Mouse (Mus musculus) liver, adult (tissue): ENCODE measurements at regions not wholly inside any gene's neighbourhood (a gene's known extent, or its start where the extent isn't known, plus 50 kb on each side); places are given as distances from the start of the nearest gene placed in this dataset.

Experiments
- GATA4 ChIP-seq: IDR thresholded peaks from 2 replicates; pipeline ENCODE4 v1.6.1; 2014; ENCODE audit warnings: mild to moderate bottlenecking, low read length; ENCODE audit not compliant: insufficient replicate concordance

DNA sequence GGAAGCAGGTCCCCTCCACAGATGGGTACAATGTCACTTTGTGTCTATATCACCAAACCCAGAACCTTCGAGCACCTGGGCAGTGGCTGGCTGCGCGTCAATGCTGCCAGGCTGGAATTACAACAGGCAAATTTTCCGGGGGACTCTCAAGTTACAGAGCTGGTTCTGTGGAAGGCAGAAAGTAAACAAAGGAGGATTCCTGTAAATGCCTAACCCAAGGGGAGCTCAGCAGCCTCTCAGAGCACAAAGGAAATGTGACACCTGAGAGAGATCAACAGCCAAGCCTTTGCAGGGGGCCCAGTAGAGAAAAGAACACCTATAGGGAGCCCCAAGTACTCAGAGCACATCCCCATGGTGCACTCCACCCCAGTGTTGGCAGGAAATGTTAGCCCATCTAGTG, 70.7 kb downstream of the Setd4 start:
- no peak for TF ChIP-seq GATA4

DNA sequence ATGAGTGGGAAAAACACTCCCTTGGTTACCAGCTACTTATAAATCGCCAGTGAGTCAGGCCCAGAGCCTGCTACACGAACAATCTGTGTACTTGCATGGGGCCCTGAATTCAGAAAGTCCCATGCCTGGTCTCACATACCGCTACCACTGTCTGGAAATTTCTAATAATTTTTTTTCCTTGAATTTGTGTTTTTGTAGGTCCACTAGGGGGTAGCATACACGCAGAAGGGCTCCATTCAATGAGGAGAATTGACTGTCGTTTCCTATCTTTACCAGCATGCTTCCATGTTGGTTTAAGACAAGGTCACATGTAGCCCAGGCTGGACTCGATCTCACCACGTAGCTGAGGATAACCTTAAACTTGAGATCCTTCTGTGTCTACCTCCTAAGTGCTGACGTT, 71.9 kb downstream of the Setd4 start:
- no peak for TF ChIP-seq GATA4

DNA sequence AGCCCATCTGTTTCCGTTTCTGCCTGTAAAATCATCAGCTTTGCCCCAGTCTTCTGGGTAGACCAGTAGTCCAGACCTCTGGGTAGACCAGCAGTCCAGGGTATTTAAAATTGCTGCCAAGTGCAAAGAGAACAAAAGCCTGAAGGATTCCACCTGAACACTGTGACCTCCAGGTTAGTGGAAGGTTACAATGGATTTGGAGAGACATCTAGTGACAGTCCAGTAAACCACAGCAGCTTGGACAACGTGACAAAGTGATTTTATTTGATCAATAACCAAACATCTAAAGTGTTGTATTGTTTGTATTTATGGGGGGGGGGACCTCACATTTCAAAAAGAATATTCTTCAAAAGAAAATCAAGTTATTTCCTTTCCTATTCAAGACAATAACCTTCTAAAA, 81.4 kb downstream of the Setd4 start:
- no peak for TF ChIP-seq GATA4

DNA sequence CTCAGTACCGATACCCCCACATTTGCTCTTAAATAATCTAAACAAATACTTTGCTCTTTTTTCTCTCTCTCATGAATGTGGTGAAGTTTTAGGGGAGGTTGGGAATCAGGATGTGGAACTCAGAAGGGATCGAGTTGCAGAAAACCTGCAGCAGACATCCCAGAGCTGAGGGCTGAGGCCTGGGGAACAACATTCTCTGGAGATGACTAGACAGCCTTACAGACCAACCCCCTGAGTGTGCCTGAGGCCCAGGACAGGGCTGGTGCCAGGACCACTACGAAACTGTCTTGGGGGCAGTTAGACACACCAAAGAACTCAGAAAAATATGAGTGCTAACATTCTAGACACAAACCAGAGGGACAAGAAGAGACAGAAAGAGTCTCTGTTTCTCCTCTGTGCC, 83.4 kb downstream of the Setd4 start:
- TF ChIP-seq GATA4, result no peak

DNA sequence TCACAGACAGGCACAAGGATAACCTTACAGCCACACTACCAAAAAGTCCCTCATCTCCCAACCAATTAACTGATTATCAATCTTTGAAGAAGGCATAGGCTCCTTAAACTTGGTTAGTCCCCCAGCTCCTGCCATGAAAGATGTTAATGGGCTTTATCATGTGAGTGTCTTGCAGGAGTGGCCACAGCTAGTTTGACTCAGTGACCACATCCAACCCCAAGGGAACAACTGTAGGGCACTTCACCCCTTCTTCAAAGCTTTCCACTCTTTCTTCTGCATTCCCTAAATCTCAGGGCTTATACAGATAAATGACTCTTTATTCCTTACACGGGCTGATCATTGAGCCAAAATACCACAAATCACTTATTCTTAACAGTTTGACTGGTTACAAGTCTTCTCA, 85.2 kb downstream of the Setd4 start:
- no peak for TF ChIP-seq GATA4

DNA sequence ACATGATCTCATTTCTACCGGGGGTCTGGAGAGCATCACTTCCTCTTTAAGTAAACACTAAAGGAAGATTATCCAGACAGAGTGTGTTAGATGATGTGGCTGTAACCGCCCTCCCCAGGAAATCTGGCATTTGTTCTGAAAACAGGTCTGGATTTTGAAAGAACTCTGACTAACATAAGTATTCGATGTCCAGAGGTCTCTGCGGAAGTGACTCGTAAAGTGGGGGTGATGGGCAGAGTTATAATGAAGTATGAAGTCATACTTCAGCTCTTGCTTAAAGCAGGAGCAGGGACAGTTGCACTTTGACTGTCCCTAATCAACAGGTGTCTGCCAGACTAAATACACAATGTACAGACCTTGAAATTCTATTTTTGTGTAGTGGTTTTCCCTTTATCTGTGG, 87.1 kb downstream of the Setd4 start:
- TF ChIP-seq GATA4, result no peak

DNA sequence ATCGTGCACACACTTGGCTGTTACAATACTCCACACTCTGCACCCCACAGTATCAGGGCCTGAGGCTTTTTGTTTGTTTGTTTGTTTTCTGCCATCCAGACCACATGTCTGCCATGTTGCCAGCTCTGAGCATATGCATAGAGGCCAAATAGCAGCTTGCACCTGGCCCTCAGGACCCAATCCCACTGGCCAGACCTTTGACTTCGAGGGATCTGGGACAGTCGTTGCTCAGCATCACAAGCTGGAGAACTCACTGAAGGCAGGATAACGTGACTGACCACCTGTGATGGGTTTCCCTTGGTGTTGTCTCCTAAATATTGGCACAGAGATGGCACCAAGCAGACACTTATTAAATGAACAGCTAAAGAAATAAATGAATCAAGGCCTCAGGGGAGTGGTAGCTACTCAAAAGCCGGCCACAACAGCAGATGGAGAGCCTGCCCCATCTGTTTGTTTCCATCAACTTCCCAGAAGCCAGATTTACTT, 88.4 kb downstream of the Setd4 start:
- no peak for TF ChIP-seq GATA4

DNA sequence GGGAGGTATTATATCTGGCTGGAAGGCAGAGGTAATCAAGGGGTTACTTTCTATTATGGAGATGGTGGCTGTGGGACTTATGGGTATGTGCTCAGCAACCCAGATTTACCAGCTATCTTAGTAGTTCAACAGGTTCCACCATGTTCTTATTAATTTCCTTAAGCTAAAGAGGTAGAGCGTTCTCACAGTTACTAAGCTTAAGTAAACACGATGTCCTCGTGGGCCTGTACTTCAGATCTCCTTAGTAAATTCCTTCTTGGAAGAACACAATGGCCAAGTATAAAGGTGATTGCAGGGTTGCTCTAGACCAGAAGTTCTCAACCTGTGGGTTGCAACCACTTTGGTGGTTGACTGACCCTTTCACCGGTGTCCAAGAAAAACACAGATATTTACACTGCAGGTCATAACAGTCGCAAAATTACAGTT, 90.2 kb downstream of the Setd4 start:
- TF ChIP-seq GATA4, result no peak

DNA sequence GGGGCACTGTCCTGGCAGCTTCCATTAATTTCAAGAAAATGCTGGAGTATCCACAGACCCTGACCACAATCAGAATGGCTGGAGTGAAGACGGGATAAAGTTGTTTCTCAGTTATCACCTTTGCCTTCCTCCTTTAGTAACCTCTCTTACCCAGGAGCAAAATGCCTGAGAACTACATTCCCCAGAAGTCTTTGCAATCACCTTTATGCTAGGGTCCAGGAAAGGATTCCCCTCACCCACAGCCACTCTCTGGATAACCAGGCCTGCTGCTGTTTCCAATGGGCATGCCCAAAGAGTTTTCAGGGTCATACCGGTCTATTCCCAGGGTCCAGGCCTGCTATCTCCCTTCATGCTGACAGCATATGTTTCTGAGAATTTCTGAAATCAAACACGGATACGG, 91.9 kb downstream of the Setd4 start:
- no peak for TF ChIP-seq GATA4

DNA sequence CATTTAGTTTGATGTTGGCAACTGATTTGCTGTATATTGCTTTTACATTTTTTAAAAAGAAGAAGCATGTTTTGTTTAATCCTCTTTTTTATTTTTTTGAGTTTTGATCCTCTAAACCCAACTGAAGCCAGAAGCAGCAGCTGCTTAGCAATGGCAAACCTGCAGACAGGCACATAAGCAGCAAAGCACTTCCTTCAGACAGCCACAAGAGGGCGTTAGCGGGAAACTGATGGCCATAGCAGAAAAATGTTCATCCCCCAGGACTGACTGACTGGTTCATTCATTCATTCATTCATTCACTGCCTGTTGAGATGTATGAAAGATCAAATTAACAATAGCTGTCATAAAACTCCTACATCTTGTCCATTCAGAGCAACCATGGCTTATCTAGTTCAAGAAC, 92.3 kb downstream of the Setd4 start:
- no peak for TF ChIP-seq GATA4

DNA sequence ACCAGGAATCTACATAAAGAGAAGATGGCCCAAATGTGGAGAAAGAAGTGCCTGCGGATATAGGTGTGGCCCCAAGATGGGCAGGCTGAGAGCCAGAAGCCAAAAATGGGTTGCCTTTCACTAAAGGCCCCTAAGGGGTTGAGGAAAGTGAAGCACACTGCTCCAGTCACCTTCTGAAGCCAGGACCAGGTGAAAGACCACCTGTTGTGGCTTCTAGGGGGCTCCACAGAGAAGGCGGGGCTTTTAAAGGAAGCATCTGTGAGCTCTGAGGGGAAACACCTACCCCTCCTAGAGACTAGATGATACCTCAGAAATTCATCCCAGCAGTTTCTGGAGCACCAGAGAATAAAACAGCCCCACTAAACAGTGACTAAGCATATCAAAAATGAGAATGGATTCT, 105.1 kb downstream of the Setd4 start:
- no peak for TF ChIP-seq GATA4

DNA sequence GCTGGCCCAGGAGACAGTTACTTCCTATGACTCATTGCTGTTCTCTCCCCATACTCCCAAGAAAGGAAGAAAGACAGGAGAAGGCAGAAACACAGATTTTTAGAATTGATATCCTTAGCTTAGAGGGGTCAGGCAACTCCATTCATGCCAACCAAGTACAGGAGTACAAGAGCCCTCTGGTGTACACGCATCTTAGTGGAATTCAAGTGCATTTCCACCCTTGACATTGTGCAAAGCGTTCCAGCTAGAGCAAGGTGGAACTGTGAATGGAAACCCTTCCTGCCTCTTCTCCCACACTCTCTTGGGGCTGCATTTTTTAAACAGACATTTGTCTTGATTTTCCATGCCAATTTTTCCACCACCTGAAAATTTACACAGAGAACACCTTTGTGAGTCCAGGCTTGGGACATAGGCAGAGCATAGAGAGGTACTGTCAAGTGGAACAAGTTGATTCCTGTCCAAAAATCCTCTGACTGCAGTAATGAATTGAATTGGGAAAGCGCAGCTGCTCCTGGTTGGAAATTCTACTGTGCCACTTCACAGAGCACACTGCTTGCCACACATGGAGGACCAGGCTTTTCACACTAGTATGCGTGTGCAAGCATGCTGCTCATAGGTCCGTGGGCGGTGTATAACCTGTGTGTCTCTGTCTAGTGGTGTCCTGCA, 110.4 kb downstream of the Setd4 start:
- no peak for TF ChIP-seq GATA4

DNA sequence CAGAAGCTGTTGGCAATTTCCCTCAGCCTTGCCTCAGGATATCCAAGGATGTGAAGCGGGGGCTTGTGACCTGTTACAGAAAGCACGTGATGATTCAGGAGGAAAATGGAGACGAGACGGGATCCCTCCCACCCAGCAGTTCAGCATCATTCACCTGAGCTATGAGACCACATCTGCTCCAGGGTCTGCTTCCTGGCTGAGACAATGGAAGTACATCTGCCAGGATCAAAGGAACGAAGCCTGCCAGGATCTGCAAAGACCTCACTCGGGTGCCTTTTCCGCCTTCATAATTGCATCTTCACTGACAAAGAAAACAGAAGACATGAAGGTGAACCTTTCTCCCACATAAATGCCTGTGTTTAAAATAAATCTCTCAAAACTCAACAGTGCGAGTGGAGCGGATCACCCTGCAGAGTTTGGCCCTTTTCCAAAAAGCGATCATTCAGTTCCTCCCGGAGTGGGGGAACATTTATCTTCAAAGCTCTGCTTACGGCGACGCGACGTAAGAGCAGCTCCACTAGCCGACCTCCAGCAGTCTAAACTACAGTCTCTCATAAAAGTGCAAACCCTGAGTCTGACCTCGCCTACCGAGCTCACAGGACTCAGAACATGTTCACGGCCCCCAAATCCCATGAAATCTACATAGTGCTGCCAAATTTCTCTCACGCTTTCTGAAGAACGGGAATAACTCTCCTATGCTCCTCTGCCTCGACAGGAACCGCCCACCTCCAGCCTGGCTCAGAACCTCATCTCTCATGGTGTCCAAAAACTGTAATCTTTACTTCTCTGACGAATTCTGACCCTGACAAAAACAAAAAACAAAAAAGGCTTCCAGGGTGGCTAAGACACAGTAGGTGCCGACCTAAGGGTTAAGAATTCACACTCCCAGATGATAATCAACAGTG, 117.0 kb downstream of the Setd4 start:
- TF ChIP-seq GATA4, result no peak

DNA sequence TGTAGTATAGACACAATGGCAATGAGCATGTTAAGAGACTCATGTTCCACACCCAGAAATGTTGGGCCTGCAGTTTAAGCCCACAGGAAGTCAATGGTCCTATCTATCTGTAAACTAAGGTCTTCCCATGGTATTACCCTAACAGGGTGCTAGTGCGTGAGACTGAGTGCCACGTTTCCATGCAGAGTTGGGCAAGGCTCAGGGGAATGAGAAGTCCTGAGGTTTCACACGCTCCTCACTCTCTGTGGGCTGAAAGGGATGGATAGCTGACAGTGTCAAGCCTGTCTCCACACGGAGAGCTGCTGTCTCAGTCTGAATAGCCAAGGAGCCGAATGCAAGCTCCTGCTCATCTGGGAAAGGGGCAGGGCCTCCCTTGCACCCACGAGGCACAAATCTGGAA, 133.9 kb downstream of the Setd4 start:
- TF ChIP-seq GATA4, result no peak

DNA sequence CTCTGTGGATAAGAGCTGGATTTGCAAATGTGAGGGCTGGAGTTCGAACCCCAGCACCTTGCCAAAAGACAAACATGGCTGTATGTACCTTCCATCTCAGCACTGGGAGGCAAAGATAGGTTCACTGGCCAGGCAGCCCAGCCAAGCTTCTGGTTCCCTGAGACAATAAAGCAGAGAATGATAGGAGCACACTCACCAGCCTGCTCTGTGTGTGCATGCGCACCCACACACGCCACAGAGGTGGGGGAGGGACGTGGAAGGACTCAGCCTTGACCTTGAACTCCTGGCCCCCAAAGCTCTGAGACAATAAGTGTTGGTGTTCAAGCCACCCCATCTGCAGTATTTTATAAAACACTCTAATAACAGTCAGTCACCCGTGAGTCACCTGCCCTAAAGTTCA, 138.1 kb downstream of the Setd4 start:
- no peak for TF ChIP-seq GATA4

DNA sequence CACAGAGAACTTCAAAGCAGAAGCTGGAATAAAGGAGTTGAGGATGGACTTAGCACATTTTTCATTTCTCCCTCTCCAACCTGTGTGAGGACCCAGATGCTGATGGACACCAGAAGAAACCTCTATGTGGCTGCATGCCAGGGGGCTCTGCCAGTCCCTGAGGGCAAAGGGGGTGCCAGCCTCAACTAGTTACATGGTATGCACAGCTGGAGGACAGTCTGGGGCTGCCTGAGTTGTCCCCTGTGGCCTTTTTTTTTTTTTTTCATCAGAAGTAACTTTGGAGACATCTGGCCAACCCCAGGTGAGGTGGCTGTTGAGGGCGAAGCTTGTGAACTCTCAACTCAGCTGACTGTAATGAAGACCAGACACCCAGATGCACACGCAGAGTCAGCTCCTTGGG, 139.0 kb downstream of the Setd4 start:
- no peak for TF ChIP-seq GATA4
